Mouse (Mus musculus) cerebellum, adult 2 months (tissue): ENCODE data around the gene Slc6a17.
A peak's percentile ranks its signal among the peaks of the same experiment; 100 is the strongest.

Experiments used
- CTCF ChIP-seq: fragments of 200-500 bp; IDR thresholded peaks from 2 replicates; pipeline ENCODE4 v1.5.1; 2011; ENCODE audit warnings: low read depth, mild to moderate bottlenecking, control low read depth, low read length, moderate library complexity, borderline replicate concordance; ENCODE audit not compliant: insufficient read depth
- POLR2A ChIP-seq: fragments of 200-500 bp; IDR thresholded peaks from 2 replicates; pipeline ENCODE4 v1.6.1; 2011; ENCODE audit warnings: low read length, control low read depth, borderline replicate concordance; ENCODE audit not compliant: insufficient read depth

DNA sequence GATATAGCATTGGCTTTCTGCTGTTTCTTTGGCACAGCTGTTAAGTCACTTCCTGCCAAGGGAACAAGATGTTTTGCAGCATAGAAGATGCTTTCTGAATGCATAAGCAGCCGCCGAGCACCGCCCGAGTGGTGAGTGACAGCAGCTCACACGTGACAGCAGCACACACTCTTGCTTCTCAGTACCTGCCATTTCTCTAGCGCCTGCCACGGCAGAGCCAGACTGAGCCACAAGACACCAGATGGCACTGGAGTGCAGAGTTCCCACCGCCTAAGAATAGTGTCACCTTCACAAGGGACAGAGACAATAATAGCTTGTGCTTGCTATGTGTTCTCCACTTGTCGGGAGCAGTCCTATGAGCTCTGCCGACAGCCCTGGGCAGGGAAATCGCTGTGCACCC is 34.5 kb downstream of the Slc6a17 start:
- TF ChIP-seq CTCF (peak; percentile 90), POLR2A (no peak)
